Mouse (Mus musculus): ENCODE measurements around the gene Lgals8. TPM values are rescaled to one million over a fixed set of nuclear protein-coding genes. Genes with fewer than 3 reads are reported as not detected.
A peak's percentile ranks its signal among the peaks of the same experiment; 100 is the strongest.
"Not testable (repeated sequence)": the region's sequence is repeated elsewhere in the genome, so short reads cannot be mapped to it uniquely, and the experiment has no call there.

Lgals8 gene
- polyA plus RNA-seq, 1 experiment from 2014 or later, result 10.5 TPM

DNA sequence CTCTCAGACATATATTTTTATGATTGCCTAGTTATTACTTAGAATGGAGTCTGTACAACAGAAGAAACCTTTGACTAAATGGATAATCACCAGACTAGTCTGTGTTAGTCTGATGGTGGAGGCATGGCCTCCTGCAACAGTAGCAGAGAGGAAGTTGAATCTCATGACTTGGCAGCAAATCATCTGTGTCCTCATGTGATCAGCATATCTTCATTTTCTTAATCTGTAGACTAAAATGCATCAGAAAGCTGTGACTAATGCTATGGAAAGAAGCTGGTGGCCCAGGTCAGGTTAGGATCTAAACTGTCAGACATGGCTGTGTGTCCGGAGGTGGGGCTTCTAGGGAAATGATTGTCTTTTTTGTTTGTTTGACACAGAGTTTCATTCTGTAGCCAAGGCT, 3.7 kb upstream of the Lgals8 start:
- Histone ChIP-seq H3K9ac (ENCODE audit: low read length) (no peak overlapping the region), H3K36me3 (ENCODE audit: control insufficient read depth, insufficient read depth, low read length) (no peaks in the 10 kb centered on the region), H3K9me3 (ENCODE audit: control insufficient read depth, low read length) (no peaks in the 10 kb centered on the region), H3K4me1 (ENCODE audit: control insufficient read depth, insufficient read depth, low read length) (peaks cover 4% of the 10 kb centered on the region; the same call in 1 of the 2 replicates), H3K27me3 (ENCODE audit: control insufficient read depth, insufficient read depth, low read length) (no peaks in the 10 kb centered on the region), H3K27ac (ENCODE audit: low read depth, low read length) (no peak overlapping the region), H3K4me2 (no peak overlapping the region), H3K4me3 (ENCODE audit: low read depth, low read length) (no peak overlapping the region)
- DNase-seq (ENCODE audit: low spot score, missing footprints), result no peak
- WGBS, result 81% methylated on average over 1 of the region's 1 CpGs
- no peak for ATAC-seq (ENCODE audit: low FRiP score)

DNA sequence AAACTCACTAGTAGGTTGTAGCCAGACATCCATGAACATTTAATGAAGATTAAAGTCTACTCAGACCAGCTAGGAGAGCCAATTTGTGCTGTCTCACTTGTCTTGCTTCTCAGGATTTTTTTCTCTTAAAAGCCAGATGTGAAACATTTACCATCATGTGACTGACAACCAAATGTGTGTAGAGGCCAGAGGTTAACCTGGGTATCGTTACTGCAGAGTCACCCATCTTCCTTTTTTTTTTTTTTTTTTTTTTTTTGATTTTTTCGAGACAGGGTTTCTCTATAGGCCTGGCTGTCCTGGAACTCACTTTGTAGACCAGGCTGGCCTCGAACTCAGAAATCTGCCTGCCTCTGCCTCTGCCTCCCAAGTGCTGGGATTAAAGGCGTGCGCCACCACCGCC, 585 bp downstream of the Lgals8 start:
- not testable (repeated sequence) for H3K4me1 ChIP-seq (ENCODE audit: control insufficient read depth, insufficient read depth, low read length); H3K27ac ChIP-seq (ENCODE audit: low read depth, low read length); H3K4me3 ChIP-seq (ENCODE audit: low read depth, low read length); H3K9me3 ChIP-seq (ENCODE audit: control insufficient read depth, low read length); H3K4me2 ChIP-seq; H3K9ac ChIP-seq (ENCODE audit: low read length); ATAC-seq (ENCODE audit: low FRiP score); H3K27me3 ChIP-seq (ENCODE audit: control insufficient read depth, insufficient read depth, low read length); H3K36me3 ChIP-seq (ENCODE audit: control insufficient read depth, insufficient read depth, low read length)
- peak; percentile 14 for DNase-seq (ENCODE audit: low spot score, missing footprints)
- WGBS, result 90% methylated on average over 6 of the region's 6 CpGs

DNA sequence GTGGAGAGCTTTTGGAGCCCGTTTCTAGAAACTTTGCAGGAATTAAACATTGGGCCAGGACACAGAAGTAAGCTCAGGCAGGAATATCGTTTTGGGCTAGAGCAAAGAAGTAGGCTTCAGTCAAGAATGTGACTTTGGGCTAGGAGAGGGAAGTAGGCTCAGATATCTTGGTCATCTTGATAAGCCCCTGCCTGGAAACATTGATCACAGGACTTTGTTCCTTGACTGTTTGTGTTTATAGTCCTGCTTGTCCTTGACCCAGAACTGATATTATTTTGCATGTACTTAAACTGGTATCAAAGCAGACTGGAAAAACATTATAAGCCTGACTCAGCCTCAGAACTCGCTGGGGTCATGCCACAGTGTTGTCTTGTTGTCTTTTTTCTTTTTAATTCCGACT, 2.1 kb downstream of the Lgals8 start:
- Histone ChIP-seq H3K4me1 (ENCODE audit: control insufficient read depth, insufficient read depth, low read length) (no peaks in the 10 kb centered on the region), H3K4me2 (no peak overlapping the region), H3K9me3 (ENCODE audit: control insufficient read depth, low read length) (no peaks in the 10 kb centered on the region), H3K27ac (ENCODE audit: low read depth, low read length) (no peak overlapping the region), H3K27me3 (ENCODE audit: control insufficient read depth, insufficient read depth, low read length) (no peaks in the 10 kb centered on the region), H3K9ac (ENCODE audit: low read length) (no peak overlapping the region), H3K4me3 (ENCODE audit: low read depth, low read length) (no peak overlapping the region), H3K36me3 (ENCODE audit: control insufficient read depth, insufficient read depth, low read length) (no peaks in the 10 kb centered on the region)
- 75% methylated on average over 4 of the region's 4 CpGs for WGBS
- ATAC-seq (ENCODE audit: low FRiP score), result no peak
- DNase-seq (ENCODE audit: low spot score, missing footprints), result peak; percentile 26

DNA sequence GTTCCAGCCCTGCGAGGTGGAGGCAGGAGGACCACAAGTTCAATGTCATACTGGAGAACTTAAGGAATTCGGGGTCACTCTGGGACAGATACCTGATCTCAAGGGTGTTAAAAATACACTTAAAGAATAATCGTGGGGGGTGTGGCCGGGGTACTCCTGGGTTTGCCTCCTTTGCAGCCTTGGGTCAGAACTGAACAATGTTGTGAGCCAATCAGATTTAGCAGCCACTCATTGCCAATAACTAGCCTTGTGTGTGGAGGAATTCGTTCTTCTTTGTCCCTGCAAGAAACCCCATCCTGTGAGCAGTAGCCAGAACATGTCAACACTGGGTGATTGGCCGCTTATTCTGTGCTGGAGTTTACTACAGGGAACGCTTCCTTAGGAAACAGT, 3.0 kb downstream of the Lgals8 start:
- peak; percentile 62; the same call in 1 of the 2 replicates for ATAC-seq (ENCODE audit: low FRiP score)
- 2% methylated on average over 7 of the region's 7 CpGs for WGBS
- no peak overlapping the region for H3K27ac ChIP-seq (ENCODE audit: low read depth, low read length)
- H3K36me3 ChIP-seq (ENCODE audit: control insufficient read depth, insufficient read depth, low read length), result no peaks in the 10 kb centered on the region
- no peaks in the 10 kb centered on the region for H3K9me3 ChIP-seq (ENCODE audit: control insufficient read depth, low read length)
- no peaks in the 10 kb centered on the region for H3K27me3 ChIP-seq (ENCODE audit: control insufficient read depth, insufficient read depth, low read length)
- DNase-seq (ENCODE audit: low spot score, missing footprints), result no peak
- peak overlapping the region; percentile 65 for H3K9ac ChIP-seq (ENCODE audit: low read length)
- no peaks in the 10 kb centered on the region for H3K4me1 ChIP-seq (ENCODE audit: control insufficient read depth, insufficient read depth, low read length)
- peak overlapping the region; percentile 59 for H3K4me2 ChIP-seq
- H3K4me3 ChIP-seq (ENCODE audit: low read depth, low read length), result peak overlapping the region; percentile 62

DNA sequence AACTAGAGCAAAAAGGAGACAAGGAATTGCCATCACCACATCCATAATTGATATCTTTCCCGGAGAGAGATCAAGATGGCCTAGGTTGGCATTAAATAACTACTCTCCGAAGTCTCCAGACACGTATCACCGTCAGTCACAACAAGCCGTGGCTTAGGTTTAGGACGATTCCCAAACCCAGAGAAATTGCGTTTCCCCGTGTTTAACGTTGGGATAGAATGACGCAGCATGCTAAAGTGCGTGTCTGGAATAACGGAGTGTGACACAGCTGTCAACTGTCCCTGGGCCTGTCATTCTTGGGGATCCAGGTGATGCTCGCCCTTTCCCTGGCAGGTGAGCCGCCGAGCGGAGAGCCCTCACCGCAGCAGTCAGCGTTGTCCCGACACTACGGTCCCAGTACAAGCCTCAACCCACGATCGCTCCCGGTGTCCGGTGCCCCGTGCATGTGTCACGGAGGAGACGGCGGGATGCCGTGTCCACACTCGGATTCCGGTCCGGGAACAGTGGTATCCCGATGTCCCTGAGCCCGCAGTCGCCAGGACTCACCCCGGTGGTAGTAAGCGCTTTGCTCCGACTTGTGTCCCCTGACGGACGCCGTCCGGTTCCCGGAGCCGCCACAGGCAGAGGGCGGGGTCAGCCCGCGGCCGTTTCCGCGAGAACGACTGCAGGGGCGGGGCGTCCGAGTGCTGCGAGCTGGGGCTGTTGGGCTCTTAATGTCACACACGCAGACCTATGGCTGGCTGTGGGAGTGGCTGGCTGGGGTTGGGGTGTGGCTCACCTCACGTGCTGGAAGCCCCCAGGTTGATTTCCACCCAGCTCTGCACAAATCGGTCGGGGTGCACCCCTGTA, 3.6 kb downstream of the Lgals8 start:
- Histone ChIP-seq H3K9ac (ENCODE audit: low read length) (peak overlapping the region; percentile 65), H3K27ac (ENCODE audit: low read depth, low read length) (no peak overlapping the region)

DNA sequence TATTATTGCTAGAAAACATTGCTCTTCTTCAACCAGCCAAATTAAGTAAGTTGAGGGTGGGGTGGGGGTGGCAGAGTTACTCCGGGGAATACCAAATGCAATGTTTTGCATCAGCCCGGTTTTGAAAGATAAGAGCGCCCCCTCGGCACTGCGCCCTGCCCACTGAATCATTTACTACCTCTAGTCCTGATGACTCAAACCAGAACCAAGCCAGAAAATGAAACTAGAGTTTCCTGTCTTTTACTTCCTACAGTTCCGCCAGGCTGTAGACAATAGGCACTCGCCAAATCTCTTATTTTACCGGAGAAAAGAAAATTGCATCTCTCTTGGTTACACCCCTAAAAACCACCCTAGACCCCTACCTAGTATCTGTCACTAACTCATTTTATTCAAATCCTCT, 4.3 kb downstream of the Lgals8 start:
- DNase-seq (ENCODE audit: low spot score, missing footprints), result no peak
- Histone ChIP-seq H3K9me3 (ENCODE audit: control insufficient read depth, low read length) (no peaks in the 10 kb centered on the region), H3K27me3 (ENCODE audit: control insufficient read depth, insufficient read depth, low read length) (no peaks in the 10 kb centered on the region), H3K36me3 (ENCODE audit: control insufficient read depth, insufficient read depth, low read length) (no peaks in the 10 kb centered on the region), H3K4me3 (ENCODE audit: low read depth, low read length) (peak overlapping the region; percentile 62), H3K4me2 (peak overlapping the region; percentile 59), H3K27ac (ENCODE audit: low read depth, low read length) (no peak overlapping the region), H3K9ac (ENCODE audit: low read length) (peak overlapping the region; percentile 65), H3K4me1 (ENCODE audit: control insufficient read depth, insufficient read depth, low read length) (no peaks in the 10 kb centered on the region)
- ATAC-seq (ENCODE audit: low FRiP score), result no peak
- 13% methylated on average over 8 of the region's 8 CpGs for WGBS

More for the DNA sequence above, 3.6 kb downstream of the Lgals8 start:
- Histone ChIP-seq H3K4me3 (ENCODE audit: low read depth, low read length) (peak overlapping the region; percentile 62), H3K9me3 (ENCODE audit: control insufficient read depth, low read length) (no peaks in the 10 kb centered on the region), H3K36me3 (ENCODE audit: control insufficient read depth, insufficient read depth, low read length) (no peaks in the 10 kb centered on the region), H3K4me2 (peak overlapping the region; percentile 59), H3K27me3 (ENCODE audit: control insufficient read depth, insufficient read depth, low read length) (no peaks in the 10 kb centered on the region), H3K4me1 (ENCODE audit: control insufficient read depth, insufficient read depth, low read length) (no peaks in the 10 kb centered on the region)
- WGBS, result under 1% methylated on average over 59 of the region's 59 CpGs
- ATAC-seq (ENCODE audit: low FRiP score) (peak; percentile 97), DNase-seq (ENCODE audit: low spot score, missing footprints) (peak; percentile 97)

DNA sequence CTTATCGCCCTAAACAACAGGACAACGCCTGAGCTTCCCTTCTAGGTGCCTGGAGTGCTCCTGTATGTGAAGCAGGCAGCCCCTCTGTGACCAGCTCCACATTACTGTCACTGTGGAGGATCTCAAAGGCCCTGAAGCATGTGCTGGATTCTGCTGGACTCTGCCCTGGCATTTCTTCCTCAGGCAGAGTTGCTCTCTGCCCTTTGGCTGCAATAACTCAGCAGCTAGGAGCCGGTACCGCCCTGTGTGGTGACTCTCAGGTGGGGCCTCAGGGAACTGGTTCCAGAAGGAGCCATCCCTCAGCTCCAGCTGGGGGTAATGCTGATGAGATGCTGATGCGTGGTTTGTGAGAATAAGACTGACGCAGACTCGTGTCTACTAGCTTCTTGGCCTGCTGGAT, 8.0 kb downstream of the Lgals8 start:
- ATAC-seq (ENCODE audit: low FRiP score) (no peak), DNase-seq (ENCODE audit: low spot score, missing footprints) (no peak)
- no peaks in the 10 kb centered on the region for H3K4me1 ChIP-seq (ENCODE audit: control insufficient read depth, insufficient read depth, low read length)
- no peak overlapping the region for H3K9ac ChIP-seq (ENCODE audit: low read length)
- H3K27ac ChIP-seq (ENCODE audit: low read depth, low read length), result no peak overlapping the region
- no peaks in the 10 kb centered on the region for H3K27me3 ChIP-seq (ENCODE audit: control insufficient read depth, insufficient read depth, low read length)
- H3K9me3 ChIP-seq (ENCODE audit: control insufficient read depth, low read length), result no peaks in the 10 kb centered on the region
- WGBS, result 80% methylated on average over 7 of the region's 7 CpGs
- no peak overlapping the region for H3K4me2 ChIP-seq
- H3K4me3 ChIP-seq (ENCODE audit: low read depth, low read length), result no peak overlapping the region
- H3K36me3 ChIP-seq (ENCODE audit: control insufficient read depth, insufficient read depth, low read length), result no peaks in the 10 kb centered on the region

DNA sequence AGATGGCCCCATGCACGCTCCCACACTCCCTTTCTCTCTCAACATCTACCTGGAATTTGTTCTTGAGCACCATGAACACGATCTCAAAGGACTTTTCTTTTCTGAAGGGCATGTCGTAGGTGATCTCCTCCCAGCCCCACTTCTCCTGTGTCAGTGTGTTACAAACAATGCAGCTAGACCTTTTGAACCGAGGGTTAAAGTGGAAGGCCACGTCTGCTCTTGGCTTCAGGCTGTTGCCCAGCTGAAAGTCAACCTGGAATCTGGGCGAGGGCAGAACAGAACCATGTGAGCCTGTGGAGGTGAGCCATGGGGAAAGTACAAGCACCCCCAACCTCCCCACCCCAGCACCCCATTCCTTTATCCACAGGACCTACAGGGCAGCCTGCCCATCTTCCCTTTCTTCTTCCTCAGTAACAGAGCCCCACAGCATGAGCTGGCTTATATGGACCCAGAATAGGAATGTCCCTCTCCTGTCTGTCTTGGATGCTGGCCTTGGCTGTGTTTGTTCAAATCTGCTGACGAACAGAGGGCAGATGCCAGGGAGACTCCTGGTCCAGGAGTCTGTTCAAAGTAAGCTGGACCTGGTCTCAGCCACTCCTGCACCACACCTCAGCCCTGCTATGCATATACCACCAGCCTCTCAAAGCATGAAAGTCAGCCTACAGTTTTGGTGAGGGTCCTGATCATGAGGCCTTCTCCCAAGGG, 9.9 kb downstream of the Lgals8 start:
- H3K27ac ChIP-seq (ENCODE audit: low read depth, low read length), result no peak overlapping the region
- no peak overlapping the region for H3K4me2 ChIP-seq
- ATAC-seq (ENCODE audit: low FRiP score) (no peak), DNase-seq (ENCODE audit: low spot score, missing footprints) (no peak)
- no peak overlapping the region for H3K4me3 ChIP-seq (ENCODE audit: low read depth, low read length)
- no peak overlapping the region for H3K9ac ChIP-seq (ENCODE audit: low read length)
- no peaks in the 10 kb centered on the region for H3K9me3 ChIP-seq (ENCODE audit: control insufficient read depth, low read length)
- H3K27me3 ChIP-seq (ENCODE audit: control insufficient read depth, insufficient read depth, low read length), result no peaks in the 10 kb centered on the region
- no peaks in the 10 kb centered on the region for H3K36me3 ChIP-seq (ENCODE audit: control insufficient read depth, insufficient read depth, low read length)
- WGBS, result 77% methylated on average over 7 of the region's 7 CpGs
- H3K4me1 ChIP-seq (ENCODE audit: control insufficient read depth, insufficient read depth, low read length), result no peaks in the 10 kb centered on the region

DNA sequence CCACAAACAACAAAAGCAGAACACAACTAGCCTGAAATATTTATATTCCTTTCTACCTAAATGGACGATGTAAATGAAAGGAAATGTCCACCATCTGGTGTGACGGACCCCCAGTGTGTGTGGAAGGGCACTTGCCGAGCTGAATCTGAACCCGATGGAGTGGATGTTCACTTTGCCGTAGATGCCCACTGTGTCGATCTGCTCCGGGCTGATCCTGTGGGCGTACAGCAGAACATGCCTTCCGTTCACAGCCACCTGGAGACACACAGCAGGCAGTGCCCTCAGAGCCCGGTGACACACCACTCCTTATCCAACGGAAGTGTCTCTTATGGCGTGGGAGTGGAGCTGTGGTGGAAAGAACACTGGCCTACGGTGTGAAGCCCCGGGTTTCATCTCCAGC, 11.6 kb downstream of the Lgals8 start:
- Histone ChIP-seq H3K4me2 (no peak overlapping the region), H3K4me3 (ENCODE audit: low read depth, low read length) (no peak overlapping the region), H3K36me3 (ENCODE audit: control insufficient read depth, insufficient read depth, low read length) (no peaks in the 10 kb centered on the region), H3K9ac (ENCODE audit: low read length) (no peak overlapping the region), H3K27ac (ENCODE audit: low read depth, low read length) (no peak overlapping the region), H3K4me1 (ENCODE audit: control insufficient read depth, insufficient read depth, low read length) (no peaks in the 10 kb centered on the region), H3K9me3 (ENCODE audit: control insufficient read depth, low read length) (no peaks in the 10 kb centered on the region), H3K27me3 (ENCODE audit: control insufficient read depth, insufficient read depth, low read length) (no peaks in the 10 kb centered on the region)
- 92% methylated on average over 14 of the region's 14 CpGs for WGBS
- DNase-seq (ENCODE audit: low spot score, missing footprints) (no peak), ATAC-seq (ENCODE audit: low FRiP score) (no peak)

Measured in midbrain, embryonic 11.5 days (tissue).